Mouse (Mus musculus) cerebellum, postnatal 36 days (tissue): Measurements from ENCODE around the gene Cbx1.
"Not testable (repeated sequence)": the region's sequence is repeated elsewhere in the genome, so short reads cannot be mapped to it uniquely, and the experiment has no call there.

Experiments used
- DNase-seq, 2 experiments: peaks; one replicate each; pipeline ENCODE4 v3.0.0; 2021 to 2022; ENCODE audit warnings: mixed read lengths in 2 of 2

Cbx1 gene

DNA sequence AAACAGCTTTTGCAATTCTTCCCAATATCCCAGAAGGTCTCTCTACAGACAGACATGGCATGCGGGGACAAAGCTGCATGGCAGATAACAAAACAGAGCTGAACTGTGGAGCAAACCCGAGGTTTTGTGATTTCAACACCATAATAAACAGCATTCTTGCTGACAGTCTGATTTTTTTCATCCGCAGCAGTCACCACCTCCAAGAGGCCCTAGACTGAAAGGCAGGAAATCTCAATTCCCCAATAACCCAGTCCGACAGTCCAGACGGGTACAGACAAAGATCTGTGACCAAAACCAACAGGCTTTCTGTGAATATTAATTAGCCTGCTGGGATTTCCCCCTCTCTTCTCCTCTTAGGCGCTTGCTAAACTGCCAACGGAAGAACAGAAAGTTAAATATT is 13.3 kb upstream of the Cbx1 start:
- no peak for DNase-seq

DNA sequence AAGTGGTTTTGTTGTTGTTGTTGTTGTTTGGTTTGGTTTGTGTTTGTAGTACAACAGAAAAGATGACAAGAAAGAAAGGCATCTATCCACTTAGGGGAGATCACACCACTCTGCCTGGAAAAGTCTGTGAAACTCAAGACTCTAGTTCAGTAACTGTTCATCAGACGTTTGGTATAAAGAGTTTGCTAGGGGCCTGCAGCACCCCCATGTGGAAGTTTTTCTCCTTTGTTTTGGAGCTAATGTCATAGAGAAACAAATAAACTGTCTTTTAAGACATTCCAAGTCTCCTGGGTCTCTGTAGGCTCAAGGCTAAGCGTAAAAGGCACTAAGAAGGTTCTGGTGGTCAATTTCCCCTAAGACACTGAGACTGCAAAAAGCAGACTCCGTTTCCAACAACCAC is 12.9 kb upstream of the Cbx1 start:
- no peak for DNase-seq

DNA sequence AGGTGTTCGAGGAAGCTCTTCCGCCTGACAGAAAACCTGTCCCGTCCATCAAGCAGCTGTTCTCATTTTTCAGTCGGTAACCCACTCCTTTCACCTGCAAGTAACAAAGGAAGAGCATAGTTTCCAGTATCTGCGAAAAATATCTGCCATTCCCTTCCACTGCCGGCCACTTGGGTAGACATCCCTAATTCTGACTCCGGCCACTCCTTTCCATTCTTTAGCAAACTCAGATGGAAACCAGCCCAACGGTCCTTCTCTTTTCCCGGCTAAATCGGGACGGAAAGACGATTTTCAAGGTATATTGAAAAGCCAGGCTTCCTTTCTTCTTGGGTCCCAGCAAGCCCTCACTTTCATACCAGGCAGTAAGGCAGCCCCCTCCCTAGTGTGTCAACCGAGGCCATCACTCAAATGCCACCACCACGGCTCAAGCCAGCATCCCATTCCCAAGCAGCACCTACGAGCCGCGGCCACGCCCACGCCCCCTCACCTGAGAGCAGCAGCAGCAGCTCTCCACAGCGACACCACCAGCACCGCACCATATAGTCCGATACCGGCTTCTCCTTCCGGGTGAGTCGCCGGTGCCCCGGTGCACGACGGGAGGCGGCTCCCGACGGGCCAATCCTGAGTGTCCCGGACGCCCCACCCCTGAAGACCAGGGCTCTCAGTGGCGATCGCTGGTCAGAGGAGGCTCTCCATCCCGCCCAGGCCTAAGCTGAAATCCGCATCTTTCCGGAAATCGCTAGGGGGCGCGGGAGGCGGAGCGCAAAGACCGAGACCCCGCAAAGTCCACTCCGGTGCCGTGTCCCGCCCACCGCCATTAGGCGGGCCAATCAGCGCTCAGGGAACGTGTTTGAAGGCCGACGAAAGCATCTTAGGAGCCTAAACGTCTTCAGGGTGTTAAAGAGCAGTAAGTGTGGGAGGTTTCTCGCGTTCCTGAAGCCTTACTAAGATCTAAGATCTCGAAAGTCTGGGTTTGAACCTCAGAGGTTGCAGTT is 11.7 kb upstream of the Cbx1 start, which contains the start of gene Snx11:
Snx11 (minus strand) TSS at position 592 of the 995 bp plus-strand sequence.
- DNase-seq: peak; percentile 99 to 100

DNA sequence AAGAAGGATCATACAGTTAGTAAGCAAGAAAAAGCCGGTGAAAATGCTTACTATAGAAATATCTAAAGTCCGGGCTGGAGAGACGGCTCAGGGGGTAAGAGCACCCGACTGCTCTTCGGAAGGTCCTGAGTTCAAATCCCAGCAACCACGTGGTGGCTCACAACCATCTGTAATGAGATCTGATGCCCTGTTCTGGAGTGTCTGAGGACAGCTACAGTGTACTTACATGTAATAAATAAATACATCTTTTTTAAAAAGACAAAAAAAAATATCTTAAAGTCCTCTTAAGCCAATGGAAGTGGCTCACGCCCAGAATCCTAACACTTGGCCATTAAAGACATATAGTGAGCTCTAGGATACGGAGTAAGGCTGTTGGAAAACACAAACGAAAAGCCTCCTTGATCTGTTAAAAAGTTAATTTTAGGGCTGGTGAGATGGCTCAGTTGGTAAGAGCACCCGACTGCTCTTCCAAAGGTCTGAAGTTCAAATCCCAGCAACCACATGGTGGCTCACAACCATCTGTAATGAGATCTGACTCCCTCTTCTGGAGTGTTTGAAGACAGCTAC is 10.8 kb upstream of the Cbx1 start:
- DNase-seq: not testable (repeated sequence)

DNA sequence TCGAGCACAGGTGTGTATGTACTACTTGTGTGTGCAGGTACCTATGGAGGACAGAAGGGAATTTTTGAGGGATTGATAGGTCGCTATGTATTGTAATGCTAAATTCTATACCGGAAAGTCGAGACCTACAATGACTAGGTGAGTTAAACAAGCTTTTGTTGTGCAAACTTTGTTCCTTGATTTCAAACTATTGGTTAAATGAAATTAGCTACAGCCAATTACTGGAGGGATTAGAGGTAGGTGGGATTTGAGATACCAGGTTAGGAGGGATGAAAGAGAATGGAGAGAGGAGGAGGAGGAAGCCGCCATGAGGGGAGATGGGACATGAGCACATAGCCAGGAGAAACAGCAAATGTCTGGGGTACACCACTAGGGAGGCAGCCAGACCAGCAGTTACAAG is 8.6 kb upstream of the Cbx1 start:
- no peak for DNase-seq

DNA sequence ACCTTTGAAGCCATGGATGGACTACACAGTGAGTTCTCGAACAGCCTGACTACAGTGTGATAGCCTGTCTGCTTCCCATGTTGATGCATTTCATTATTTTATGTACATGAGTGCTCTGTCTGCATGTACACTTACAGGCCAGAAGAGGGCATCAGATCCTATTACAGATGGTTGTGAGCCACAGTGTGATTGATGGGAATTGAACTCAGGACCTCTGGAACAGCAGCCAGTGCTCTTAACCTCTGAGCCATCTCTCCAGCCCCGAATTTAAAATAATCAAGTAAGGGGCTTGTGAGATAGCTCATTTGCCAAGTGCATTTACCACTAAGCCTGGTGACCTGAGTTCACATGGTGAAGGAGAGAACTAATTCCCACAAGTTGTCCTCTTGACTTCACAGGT is 7.5 kb upstream of the Cbx1 start:
- no peak for DNase-seq

DNA sequence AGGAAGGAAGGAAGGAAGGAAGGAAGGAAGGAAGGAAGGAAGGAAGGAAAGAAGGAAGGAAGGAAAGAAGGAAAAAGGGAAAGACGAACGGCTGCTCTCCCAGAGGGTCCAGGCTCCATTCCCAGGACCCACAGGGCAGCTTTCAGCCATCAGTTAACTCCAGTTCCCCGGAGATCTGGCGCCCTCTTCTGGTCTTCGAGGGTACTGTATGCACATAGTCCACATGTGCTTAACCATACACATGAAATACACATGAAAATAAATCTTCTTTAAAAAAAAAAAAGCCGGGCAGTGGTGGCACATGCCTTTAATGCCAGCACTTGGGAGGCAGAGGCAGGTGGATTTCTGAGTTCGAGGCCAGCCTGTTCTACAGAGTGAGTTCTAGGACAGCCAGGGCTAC is 4.1 kb upstream of the Cbx1 start:
- peak; percentile 72 to 76 for DNase-seq

DNA sequence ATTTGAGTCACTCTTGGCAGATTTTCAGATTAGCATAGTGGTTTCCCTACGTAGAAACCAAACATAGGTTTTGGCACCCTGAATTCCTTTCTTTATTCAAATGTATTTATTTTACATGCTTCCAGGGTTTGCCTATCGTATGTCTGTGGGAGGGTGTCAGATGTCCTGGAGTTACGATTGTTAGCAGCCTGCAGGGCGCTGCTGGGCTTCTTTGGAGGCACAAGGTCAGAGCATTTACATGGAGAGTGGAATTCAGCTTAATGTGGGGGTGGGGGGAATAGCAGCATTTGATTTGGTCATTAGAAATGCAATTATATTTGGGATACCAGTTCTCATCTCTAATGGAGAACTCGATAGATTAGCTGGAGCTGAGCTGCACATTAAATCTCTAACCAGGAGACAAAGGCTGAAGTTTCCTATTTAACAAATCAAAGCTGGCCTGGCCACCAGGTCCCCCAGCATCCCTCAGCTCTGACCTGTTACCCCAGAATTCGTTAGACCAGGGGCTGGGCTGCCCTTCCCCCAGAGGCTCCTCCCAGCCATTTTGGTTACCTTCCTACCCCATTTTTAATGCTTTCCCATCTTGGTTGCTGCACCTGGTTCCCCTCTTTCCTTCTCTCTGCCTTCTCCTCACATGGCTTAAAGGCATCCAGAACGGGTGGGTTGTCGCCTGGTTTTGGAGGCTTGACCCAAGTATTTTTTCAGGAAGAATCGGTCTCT is 2.0 kb upstream of the Cbx1 start:
- no peak for DNase-seq

DNA sequence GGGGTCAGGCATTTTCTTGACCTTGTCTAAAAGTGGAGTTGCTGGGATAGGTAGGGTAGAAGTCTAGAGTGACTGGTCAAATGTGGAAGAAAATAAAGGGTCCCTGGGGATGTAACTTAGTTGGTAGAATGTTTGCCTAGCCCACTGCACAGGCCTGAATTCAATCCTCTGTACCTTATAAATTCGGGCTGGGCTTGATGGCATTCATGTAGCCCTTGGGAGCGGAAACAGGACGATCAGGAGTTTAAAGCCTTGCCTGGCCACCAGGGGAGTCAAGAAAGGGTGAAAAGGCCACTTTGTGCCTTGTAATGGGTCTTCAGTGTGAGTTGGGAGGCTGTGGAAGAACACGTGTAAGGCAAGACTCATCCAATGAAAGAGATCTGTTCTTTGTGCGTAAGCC is 1.1 kb downstream of the Cbx1 start:
- no peak for DNase-seq

DNA sequence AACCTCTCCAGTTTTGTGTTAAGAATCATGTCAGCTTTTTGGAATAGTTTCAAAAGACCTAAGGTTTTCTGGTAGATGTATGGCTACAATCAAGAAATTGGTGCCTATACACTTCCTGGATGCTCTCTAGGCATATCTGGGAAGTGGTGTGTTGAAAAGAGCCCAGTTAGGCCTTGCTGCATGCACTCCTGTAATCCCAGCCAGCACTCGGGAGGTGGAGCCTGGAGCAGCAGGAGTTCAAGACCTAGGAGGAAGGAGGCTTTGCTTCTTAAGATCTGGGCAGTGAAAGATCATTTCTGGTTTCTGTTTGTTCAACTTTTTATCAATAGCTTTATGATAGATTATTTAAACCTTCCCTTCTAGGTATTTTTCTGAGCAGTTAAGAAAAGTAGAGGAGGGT is 1.8 kb downstream of the Cbx1 start:
- DNase-seq: no peak

DNA sequence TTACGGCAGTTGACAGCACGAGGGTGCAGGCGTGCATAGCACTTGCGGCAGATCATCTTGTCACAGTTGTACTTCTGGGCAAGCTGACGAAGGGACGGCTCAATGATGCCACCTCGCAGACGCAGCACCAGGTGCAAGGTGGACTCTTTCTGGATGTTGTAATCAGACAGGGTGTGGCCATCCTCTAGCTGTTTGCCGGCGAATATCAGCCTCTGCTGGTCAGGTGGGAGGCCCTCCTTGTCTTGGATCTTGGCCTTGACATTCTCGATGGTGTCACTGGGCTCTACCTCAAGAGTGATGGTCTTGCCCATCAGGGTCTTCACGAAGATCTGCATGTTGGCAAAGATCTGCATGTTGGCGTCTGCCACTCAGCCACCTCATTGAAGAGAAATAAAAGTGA is 6.6 kb downstream of the Cbx1 start:
- no peak for DNase-seq

DNA sequence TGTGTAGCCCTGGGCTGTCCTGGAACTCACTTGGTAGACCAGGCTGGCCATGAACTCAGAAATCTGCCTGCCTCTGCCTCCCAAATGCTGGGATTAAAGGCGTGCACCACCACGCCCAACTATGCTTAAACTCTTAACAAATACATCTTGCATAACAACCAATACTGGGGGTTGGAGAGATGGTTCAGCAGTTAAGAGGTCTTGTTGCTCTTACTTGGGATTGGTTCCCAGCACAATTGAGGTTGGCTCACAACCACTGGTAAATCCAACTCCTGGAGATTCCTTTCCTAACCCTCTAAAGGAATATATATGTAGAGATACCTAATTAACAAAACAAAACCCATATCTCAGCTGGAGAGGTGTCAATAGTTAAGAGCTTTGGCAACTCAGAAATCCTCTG is 7.2 kb downstream of the Cbx1 start:
- no peak for DNase-seq

DNA sequence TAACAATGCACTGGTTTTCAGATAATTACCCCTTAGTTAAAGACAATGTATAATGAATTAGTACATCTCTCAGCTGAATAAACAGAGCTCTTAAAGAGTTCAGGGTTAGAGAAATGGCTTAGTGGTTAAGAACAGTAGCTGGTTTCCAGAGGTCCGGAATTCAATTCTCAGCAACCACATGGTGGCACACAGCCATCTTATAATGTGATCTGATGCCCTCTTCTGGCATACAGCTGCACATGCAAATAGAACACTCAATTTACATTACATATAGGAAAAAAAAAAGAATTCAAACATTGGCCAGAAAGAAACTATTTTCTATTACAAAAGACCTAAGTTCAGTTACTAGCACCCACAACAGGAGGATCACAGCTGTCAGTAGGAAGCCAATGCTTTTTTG is 7.7 kb downstream of the Cbx1 start:
- no peak for DNase-seq

DNA sequence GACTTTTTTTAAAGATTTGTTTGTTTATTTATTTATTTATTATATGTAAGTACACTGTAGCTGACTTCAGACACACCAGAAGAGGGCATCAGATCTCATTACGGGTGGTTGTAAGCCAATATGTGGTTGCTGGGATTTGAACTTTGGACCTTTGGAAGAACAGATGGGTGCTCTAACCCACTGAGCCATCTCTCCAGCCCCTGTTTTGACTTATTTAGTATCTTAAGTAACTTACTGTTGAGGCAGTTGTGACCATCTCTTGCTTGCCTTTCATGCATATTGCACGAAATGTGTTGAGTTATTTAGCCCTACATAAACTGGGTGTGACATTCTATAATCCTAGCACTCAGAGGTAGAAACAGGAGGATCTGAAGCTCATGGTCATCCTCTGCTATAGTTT is 10.6 kb downstream of the Cbx1 start:
- no peak for DNase-seq

DNA sequence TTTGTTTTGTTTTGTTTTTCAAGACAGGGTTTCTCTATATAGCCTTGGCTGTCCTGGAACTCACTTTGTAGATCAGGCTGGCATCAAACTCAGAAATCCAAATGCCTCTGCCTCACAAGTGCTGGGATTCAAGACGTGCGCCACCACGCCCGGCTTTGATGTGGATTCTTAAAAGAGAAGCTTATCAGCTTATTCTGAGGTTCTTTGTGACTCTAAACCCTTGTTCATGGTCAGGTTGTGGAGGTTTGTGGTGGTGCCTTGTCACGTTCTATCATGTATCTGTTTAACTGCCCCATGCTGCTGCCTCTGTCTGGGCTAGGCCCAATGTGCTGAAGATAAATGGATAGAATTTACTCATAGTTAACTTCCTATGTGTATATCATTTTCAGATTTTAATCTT is 16.7 kb downstream of the Cbx1 start:
- no peak for DNase-seq

DNA sequence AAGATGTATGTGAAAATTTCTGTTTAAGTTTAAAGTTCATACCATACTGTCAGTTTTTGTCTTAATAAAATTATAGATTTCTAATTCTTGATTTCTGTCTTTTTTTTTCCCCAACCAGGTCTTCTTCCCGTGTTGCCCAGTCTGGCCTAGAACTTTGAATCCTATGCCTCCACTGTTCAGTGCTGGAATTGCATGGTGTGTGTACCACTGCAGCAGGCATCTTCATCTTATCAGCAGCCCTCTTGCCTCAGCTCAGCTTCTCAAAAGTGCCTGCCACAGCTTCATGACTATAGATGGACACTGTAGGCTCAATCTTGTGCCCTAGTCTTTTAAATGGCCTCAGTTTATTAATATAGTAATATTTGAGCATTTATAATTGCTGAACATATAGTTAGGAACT is 19.1 kb downstream of the Cbx1 start:
- DNase-seq: no peak

DNA sequence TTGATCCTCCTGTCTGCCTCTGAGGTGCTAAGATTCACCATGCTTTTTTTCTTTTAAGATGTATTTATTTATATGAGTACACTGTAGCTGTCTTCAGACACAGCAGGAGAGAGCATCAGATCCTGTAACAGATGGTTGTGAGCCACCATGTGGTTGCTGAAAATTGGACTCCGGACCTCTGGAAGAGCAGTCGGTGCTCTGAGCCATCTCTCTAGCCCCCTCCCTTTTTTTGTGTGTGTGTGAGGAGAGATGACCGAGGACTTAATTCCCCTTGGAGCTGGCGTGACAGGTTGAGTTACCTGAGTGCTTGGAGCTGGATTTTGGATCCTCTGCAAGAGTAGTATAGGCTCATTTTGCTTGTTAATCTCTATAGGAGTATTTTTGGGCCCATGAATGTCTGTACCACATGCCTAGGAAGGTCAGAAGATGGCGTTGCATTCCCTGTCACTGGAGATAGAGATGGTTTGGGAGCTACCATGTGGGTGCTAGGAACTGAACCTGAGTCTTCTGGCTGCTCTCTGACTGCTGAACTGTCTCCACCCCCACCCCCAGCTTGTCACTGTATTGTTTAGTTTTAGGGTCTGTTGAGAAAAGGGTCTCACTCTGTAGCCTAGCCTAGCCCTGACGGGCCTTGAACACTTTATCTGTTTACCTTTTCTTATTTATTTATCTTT is 20.8 kb downstream of the Cbx1 start:
- DNase-seq: peak; percentile 45 to 46

DNA sequence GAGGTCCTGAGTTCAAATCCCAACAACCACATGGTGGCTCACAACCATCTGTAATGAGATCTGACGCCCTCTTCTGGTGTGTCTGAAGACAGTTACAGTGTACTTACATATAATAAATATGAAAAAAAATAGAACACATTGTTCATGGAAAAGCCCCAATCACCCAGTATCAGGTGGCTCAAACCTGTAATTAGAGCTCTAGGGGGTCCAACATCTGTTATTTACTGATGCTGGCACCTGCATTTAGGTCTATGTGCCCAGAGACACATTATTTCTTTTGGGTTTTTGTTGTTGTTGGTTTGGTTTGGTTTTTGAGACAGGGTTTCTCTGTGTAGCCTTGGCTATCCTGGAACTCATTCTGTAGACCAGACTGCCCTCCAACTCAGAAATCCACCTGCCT is 22.3 kb downstream of the Cbx1 start:
- not testable (repeated sequence) for DNase-seq

DNA sequence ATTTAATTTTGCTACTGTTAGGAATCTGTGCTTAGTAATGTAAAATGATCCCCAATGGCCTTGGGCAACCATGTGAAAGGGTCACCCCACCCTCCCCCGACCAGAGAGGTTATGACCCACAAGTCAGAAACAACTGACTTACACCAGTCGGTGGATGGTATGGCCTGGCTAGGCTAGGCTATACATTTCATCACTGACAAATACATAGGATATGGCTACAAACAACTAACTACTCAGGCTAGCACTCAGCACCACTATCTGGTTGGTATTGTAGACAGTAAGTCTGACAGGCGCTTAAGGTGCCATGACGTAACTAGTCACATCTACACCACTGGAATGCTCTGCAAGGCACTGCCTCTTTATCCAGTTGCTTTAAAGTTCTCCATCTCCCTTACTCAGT is 24.5 kb downstream of the Cbx1 start:
- no peak for DNase-seq

DNA sequence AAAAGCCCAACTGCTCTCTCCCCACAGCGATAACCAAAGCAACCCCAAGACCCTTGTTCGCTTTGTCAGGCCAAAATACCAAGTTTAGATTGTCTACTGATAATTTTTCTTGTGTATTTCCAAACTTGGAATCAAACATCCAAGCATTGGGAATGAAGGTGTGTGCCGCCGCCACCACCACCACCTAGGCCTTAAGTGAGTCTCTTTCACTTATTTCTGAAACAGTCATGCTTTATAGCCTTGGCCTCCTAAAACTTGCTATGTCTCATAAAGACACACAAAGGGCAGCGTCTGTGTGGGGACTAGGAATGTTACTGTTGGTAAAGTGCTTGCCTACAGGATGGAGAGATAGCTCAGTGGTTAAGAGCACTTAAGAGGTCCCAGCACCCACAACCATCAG is 25.0 kb downstream of the Cbx1 start:
- DNase-seq: no peak

DNA sequence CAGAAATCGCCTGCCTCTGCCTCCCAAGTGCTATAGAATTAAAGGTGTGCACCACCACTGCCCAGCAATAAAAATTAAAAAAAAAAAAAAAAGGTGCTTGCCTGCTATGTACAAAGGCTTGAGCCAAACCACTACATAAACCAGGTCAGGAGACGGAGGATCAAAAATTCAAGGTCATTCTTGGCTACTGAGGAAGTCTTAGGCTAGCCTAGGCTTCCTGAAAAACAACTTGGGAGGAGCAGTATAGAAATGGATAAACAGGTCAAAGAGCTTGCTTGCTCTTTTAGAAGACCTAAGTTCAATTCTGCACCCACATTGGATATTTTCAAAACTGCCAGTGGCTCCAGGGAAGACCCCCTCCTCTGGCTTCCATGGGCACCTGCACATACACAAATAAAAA is 25.5 kb downstream of the Cbx1 start:
- no peak for DNase-seq

DNA sequence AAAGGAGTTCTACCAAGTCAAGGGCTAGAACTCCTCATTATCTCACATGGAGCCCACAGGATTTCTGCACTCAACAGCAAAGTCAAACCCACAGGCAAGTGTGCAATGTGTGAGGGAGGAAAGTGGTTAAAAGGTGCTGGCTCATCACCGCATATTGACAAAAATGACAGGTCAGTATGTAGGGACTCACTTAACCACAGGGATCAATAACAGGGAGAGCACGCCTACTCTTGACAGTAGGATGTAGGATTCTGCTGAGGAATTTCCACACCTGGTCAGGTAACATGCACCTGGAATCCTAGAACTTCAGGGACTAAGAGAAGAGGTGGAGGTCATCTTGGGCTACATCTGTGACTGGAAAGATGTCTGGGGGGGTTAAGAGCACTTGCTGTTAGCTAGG is 27.0 kb downstream of the Cbx1 start:
- DNase-seq: no peak

DNA sequence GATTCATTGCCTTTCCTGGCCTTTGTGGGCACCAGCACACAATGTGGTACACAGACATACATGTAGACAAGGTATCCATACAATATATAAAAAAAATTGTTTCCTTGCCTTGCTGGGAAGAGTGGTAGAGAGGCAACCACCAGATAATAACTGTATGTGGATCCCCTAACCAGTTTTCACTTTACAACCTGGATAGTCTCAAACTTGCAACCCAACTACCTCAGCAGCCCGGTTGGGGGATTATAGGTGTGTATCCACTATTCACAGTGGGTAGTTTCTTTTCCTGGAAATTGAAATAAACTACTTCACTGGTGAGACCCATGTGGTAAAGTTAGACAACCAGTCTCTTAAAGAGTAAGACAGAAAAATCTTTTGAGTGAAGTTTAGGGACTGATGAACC is 27.6 kb downstream of the Cbx1 start:
- DNase-seq: no peak
